ENCODE assay signal across 14 mouse cellular contexts in the genomic region with DNA sequence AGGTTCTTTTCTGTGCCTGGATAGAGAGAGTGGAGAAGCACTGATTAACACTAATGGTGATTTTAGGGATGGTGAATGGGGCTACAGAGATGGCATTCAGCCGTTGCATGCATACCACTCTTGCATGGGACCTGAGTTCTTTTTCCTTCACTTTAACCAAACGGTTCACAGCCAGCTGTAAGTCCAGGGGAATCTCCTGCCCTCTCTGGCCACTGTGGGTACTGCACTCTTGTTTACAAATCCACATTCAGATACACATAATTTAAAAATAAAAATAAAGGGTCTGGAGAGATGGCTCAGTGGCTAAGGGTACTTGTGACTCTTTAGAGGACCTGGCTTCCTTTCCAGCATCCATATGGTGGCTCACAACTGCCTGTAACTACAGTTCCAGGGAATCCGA. TPM values are rescaled to one million over a fixed set of nuclear protein-coding genes. Genes with fewer than 3 reads are reported as not detected.
A peak's percentile ranks its signal among the peaks of the same experiment; 100 is the strongest.
DNase-seq lines count a peak whose midpoint lies in the region; ATAC-seq and TF ChIP-seq lines count a peak whose summit lies in the region.
"Had no signal": no experiment of that assay in that cellular context is flagged by ENCODE, and none has a peak within 500 bp of the region (broad histone marks: within the 10 kb centered on the region; RNA-seq: fewer than 3 reads in every experiment).

No protein-coding gene starts in this region.

- no peak for ATAC-seq in midbrain, postnatal 0 days (ENCODE audit: low FRiP score)
- ATAC-seq in midbrain, embryonic 16.5 days = no peak
- ATAC-seq in midbrain, embryonic 14.5 days (ENCODE audit: low FRiP score, low TSS enrichment) = no peak
- ATAC-seq: midbrain, embryonic 15.5 days had no signal

- H3K9me3 ChIP-seq in midbrain, postnatal 0 days (ENCODE audit: low read length) = no peaks in the 10 kb centered on the region
- no peaks in the 10 kb centered on the region for H3K9me3 ChIP-seq in midbrain, embryonic 16.5 days (replicated peaks; ENCODE audit: control insufficient read depth, low read length, poor library complexity, severe bottlenecking)
- no peaks in the 10 kb centered on the region for H3K9me3 ChIP-seq in midbrain, embryonic 14.5 days (ENCODE audit: control insufficient read depth, low read length)
- H3K9me3 ChIP-seq: hindbrain, embryonic 12.5 days; midbrain, embryonic 15.5 days had no signal

- H3K9ac ChIP-seq in midbrain, postnatal 0 days (replicated peaks; ENCODE audit: low read length, poor library complexity, severe bottlenecking) = no peak overlapping the region
- H3K9ac ChIP-seq in midbrain, embryonic 16.5 days (ENCODE audit: low read depth, low read length) = no peak overlapping the region
- H3K9ac ChIP-seq in midbrain, embryonic 14.5 days (replicated peaks; ENCODE audit: low read length) = no peak overlapping the region
- H3K9ac ChIP-seq: hindbrain, embryonic 12.5 days; midbrain, embryonic 15.5 days had no signal

- H3K4me1 ChIP-seq in kidney, adult 2 months (ENCODE audit: control insufficient read depth, insufficient read depth, low read length) = no peaks in the 10 kb centered on the region
- H3K4me1 ChIP-seq in midbrain, postnatal 0 days (ENCODE audit: insufficient read depth, low read length) = no peaks in the 10 kb centered on the region
- no peaks in the 10 kb centered on the region for H3K4me1 ChIP-seq in midbrain, embryonic 16.5 days (ENCODE audit: control insufficient read depth, insufficient read depth, low read length)
- H3K4me1 ChIP-seq in midbrain, embryonic 14.5 days (ENCODE audit: control insufficient read depth, insufficient read depth, low read length) = no peaks in the 10 kb centered on the region
- H3K4me1 ChIP-seq: embryonic facial prominence, embryonic 10.5 days; midbrain, embryonic 15.5 days had no signal

- 97% methylated on average over 3 of the region's 3 CpGs for WGBS in kidney, adult 2 months
- 95% methylated on average over 3 of the region's 3 CpGs for WGBS in midbrain, postnatal 0 days
- WGBS in midbrain, embryonic 16.5 days = 95% methylated on average over 3 of the region's 3 CpGs
- WGBS in midbrain, embryonic 14.5 days = 90% methylated on average over 3 of the region's 3 CpGs

- H3K4me3 ChIP-seq in kidney, adult 2 months (ENCODE audit: insufficient read depth, low read depth, low read length) = no peak overlapping the region
- H3K4me3 ChIP-seq in midbrain, postnatal 0 days (ENCODE audit: low read depth, low read length) = no peak overlapping the region
- no peak overlapping the region for H3K4me3 ChIP-seq in midbrain, embryonic 16.5 days (ENCODE audit: low read depth, low read length)
- H3K4me3 ChIP-seq in midbrain, embryonic 14.5 days (replicated peaks; ENCODE audit: low read depth, low read length) = no peak overlapping the region
- H3K4me3 ChIP-seq: embryonic facial prominence, embryonic 10.5 days; hindbrain, embryonic 12.5 days; midbrain, embryonic 15.5 days had no signal

- TF ChIP-seq POLR2A in kidney, adult 2 months (IDR thresholded peaks at IDR 0.05; ENCODE audit: low read depth, low read length) = no peak

- no peak overlapping the region for H3K27ac ChIP-seq in kidney, adult 2 months (ENCODE audit: insufficient read depth, low read depth, low read length)
- no peak overlapping the region for H3K27ac ChIP-seq in midbrain, postnatal 0 days (ENCODE audit: low read depth, low read length)
- H3K27ac ChIP-seq in midbrain, embryonic 16.5 days (ENCODE audit: low read length) = no peak overlapping the region
- H3K27ac ChIP-seq in midbrain, embryonic 14.5 days (replicated peaks; ENCODE audit: low read depth, low read length) = no peak overlapping the region
- H3K27ac ChIP-seq: embryonic facial prominence, embryonic 10.5 days; hindbrain, embryonic 12.5 days; midbrain, embryonic 15.5 days had no signal

- H3K4me2 ChIP-seq in midbrain, postnatal 0 days (ENCODE audit: low read depth, low read length, poor library complexity, severe bottlenecking) = no peak overlapping the region
- H3K4me2 ChIP-seq in midbrain, embryonic 16.5 days (ENCODE audit: low read length) = no peak overlapping the region
- no peak overlapping the region for H3K4me2 ChIP-seq in midbrain, embryonic 14.5 days (ENCODE audit: low read length)
- H3K4me2 ChIP-seq: heart, embryonic 11.5 days; hindbrain, embryonic 12.5 days; midbrain, embryonic 15.5 days had no signal

- no peak for DNase-seq in kidney, adult 2 months
- DNase-seq in kidney, adult 9 months = no peak
- no peak for DNase-seq in midbrain, postnatal 0 days (ENCODE audit: low spot score)
- peak; percentile 18 for DNase-seq in NIH3T3 (ENCODE audit: low read depth)
- no peak for DNase-seq in urinary bladder, adult 18-20 months (ENCODE audit: low spot score in 2 of 2)
- DNase-seq in midbrain, embryonic 14.5 days = no peak
- DNase-seq: left cerebral cortex, postnatal 4 days; lung, postnatal 4 days; thymus, postnatal 25 days had no signal

- H3K27me3 ChIP-seq in kidney, adult 2 months (replicated peaks; ENCODE audit: control insufficient read depth, insufficient read depth, low read length) = no peaks in the 10 kb centered on the region
- H3K27me3 ChIP-seq in midbrain, postnatal 0 days (ENCODE audit: insufficient read depth, low read length) = no peaks in the 10 kb centered on the region
- no peaks in the 10 kb centered on the region for H3K27me3 ChIP-seq in midbrain, embryonic 16.5 days (ENCODE audit: control insufficient read depth, insufficient read depth, low read depth, low read length)
- H3K27me3 ChIP-seq in midbrain, embryonic 14.5 days (ENCODE audit: control insufficient read depth, insufficient read depth, low read length) = no peaks in the 10 kb centered on the region
- H3K27me3 ChIP-seq: hindbrain, embryonic 12.5 days; midbrain, embryonic 15.5 days had no signal

- H3K36me3 ChIP-seq in kidney, adult 2 months (ENCODE audit: control insufficient read depth, insufficient read depth, low read length) = no peaks in the 10 kb centered on the region
- no peaks in the 10 kb centered on the region; the same call in 1 of the 2 replicates for H3K36me3 ChIP-seq in midbrain, postnatal 0 days (ENCODE audit: insufficient read depth, low read length)
- no peaks in the 10 kb centered on the region for H3K36me3 ChIP-seq in midbrain, embryonic 16.5 days (ENCODE audit: control insufficient read depth, insufficient read depth, low read length)
- H3K36me3 ChIP-seq in midbrain, embryonic 14.5 days (ENCODE audit: control insufficient read depth, insufficient read depth, low read length) = peaks cover 10% of the 10 kb centered on the region; the same call in 1 of the 2 replicates
- H3K36me3 ChIP-seq: midbrain, embryonic 15.5 days had no signal

- TF ChIP-seq CTCF in kidney, adult 2 months (conservative IDR thresholded peaks at IDR 0.05; ENCODE audit: insufficient read depth, insufficient read length, low read depth, low read length) = 0 out of 2 replicates have a peak, but pooled peaks have one; percentile 22
- peak; percentile 60 for TF ChIP-seq CTCF in midbrain, postnatal 0 days (IDR thresholded peaks at IDR 0.05)

RNA-seq across cellular contexts. Expression of a gene that starts 39.8 kb away (rescaled TPM):
- 26.7 and 28.4 TPM in 2 replicates for polyA plus RNA-seq in kidney, adult 2 months (2012; rRNA removed)
- total RNA-seq in midbrain, postnatal 0 days (2014; rRNA removed) = 19.5 and 22.4 TPM in 2 replicates
- 6.2 and 7.2 TPM in 2 replicates for polyA plus RNA-seq in midbrain, postnatal 0 days (2015; fragmentation: Nextera tagmentation; extraction: Ambion mirVana)
- polyA plus RNA-seq in midbrain, embryonic 16.5 days (2015; fragmentation: Nextera tagmentation; extraction: Ambion mirVana) = 9.4 and 12.4 TPM in 2 replicates
- 8.9 and 15.9 TPM in 2 replicates for polyA plus RNA-seq in midbrain, embryonic 14.5 days (2014; fragmentation: Nextera tagmentation; extraction: Ambion mirVana)
